Mouse (Mus musculus) left cerebral cortex, adult 11 months (tissue): ENCODE results near the gene Gsto1.

Source experiments
- DNase-seq: peaks from one replicate; pipeline ENCODE4 v3.0.0; 2022; ENCODE audit warnings: low spot score

The Gsto1 gene

DNA sequence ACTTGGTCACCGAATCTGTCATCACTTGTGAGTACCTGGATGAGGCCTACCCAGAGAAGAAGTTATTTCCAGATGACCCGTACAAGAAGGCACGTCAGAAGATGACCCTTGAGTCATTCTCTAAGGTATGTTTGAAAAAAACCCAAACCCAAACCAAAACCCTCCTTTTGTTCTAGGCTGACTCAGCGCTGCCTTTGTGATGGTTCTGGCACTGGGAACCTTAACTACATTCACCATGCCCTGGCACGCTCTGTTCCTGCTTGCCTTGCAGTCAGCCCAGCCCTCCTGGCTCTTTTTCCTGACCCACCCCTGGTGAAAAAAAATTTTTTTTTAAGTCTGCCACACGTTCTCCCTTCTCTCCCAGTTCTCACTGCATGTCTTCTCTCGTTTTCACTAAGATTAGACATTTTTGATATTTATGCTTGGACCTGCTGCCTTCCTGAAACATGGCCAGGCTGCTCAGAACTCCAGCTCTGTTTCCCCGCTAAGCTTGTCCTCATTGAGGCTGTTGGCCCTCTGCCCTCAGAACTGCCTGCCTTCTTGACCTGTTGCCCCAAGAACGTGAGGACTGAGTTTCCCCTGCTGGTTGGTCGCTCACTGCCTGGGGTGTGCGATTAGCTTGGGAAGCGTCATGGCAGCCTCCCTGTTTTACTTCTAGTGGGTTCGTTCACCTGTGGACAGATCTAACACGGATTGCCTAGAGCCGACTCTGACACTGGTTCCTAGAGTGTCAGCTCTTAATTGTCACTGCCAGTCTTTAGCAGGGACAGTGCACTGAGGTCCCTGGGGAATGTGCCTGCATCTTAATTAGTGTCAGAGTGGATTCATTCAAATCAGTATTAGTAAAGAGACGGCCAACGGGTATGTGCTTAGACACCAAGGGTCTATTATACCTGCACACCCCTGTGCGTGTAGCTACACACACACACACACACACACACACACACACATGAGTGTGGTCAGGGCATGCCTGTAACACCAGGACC lies 3.5 kb downstream of the Gsto1 start:
- DNase-seq, result no peak

DNA sequence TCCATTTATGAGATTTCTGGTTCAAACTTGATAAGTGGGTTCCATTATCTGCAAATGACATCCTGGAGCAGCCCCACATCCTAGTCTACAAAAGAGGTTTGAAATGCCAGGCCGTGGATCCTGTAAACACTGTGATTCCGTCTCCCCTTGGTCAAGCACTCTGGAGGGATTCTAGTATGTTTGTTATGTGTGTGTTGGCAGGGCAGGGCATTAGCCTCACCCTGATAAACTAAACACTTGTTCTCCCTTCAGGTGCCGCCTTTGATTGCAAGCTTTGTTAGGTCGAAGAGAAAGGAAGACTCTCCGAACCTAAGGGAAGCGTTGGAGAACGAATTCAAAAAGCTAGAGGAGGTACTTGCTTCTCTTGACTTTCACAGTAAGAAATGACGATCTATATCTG lies 4.4 kb downstream of the Gsto1 start:
- DNase-seq, result no peak

DNA sequence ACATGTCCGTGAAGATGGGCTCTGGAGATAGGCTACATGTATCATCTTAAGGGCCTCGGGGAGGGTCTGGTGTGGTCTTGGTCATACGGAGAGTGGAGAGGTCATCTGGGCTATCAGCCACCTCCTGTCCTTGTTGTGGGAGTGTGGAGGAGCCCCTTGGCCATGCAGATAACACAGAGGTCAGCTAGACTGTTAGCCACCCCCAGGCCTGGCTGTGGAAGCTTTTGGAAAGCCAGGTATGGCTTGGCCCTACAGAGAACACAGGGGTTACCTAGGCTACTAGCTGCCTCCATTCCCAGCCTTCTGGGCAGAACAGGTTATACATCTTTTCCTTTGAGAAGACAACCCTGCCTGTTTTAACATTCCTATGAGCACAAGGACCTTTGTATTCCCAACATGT lies 7.8 kb downstream of the Gsto1 start:
- DNase-seq, result no peak

DNA sequence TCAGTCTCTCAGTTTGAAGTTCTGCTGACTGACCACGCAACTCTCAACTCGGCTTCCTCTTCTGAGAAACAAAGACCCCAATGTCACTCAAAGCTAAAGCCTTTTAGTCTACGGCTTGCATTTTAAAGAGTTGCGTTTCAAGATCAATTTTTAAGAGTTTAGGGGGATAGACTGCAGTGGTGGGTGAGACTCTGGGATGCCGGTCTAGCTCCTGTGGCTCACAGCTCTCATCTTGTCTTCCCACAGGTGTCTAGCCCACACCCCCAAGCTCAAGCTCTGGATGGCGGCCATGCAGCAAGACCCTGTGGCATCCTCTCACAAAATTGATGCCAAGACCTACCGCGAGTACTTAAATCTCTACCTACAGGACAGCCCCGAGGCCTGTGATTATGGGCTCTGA lies 9.3 kb downstream of the Gsto1 start:
- DNase-seq, result no peak

DNA sequence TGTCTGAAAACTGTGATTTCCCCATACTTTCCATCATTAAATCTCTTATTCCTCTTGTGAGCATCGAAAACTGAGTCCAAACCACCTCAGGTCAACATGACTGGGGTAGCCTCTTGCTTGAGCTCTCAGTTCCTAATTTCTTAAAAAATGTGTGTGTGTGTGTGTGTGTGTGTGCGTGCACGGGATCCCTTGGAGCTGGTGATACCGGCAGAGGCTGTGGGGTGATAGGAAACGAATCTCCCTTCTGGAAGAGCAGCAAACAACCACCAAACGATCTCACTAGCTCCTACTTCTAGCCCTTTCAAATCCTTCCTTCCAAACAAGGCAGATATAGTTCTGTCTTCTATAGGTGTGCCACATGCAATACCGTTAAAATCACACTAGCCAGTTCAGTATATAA lies 10.0 kb downstream of the Gsto1 start:
- no peak for DNase-seq

DNA sequence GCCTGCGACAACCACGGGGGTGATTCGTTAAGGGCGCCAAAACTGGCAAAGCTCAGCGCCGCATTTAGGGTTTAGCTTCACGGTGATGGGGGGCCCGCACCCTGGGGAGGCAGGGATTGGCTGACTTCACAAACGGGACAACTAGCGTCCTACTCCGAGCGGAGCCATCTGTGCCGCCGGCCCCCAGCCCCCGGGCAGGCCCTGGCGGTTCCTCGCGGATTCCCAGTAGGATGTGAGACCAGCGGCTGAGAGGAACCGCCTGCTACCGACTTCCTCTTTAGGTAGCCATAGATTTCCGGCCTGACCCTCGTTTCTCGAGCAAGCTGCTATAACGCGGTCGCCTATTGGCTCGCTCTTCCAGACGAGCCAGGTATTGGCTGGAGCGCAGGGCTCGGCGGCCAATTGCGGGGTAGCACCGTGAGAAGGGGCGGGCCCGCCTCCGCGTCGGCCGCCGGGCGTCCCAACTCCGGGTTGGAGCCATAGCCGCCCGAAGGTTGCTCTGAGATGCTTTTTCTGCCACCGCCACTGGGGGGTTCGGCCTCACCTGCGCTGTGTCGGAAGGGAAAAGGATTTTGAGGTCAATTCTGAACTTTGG lies 10.7 kb downstream of the Gsto1 start, which contains the start of gene Gsto2:
Gene Gsto2, plus strand, starts transcription at position 182 of the 595 bp plus-strand sequence.
- DNase-seq, result peak; percentile 91

DNA sequence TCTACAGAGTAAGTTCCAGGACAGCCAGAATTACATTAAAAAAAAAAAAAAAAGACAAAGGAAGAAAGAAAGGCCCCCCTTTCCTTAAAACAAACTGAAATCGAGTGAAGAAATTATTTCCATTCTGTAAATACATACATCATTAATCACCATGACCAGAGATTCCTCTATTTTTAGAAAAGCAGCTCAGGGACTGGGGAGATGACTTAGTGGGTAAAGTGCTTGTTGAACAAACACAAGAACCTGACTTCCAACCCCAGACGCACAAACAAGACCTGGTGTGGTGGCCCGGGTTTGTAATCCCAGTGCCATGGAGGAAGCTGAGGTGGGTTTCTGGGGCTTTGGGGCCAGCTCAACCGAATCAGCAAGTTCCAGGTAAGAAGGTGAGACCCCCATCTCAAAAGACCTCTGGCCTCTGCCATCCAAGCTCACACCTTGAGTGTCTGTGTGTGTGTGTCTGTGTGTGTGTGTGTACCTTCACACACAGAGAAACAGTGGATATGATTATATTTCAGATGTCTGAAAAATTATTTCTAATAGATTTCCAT lies 12.9 kb downstream of the Gsto1 start:
- no peak for DNase-seq

DNA sequence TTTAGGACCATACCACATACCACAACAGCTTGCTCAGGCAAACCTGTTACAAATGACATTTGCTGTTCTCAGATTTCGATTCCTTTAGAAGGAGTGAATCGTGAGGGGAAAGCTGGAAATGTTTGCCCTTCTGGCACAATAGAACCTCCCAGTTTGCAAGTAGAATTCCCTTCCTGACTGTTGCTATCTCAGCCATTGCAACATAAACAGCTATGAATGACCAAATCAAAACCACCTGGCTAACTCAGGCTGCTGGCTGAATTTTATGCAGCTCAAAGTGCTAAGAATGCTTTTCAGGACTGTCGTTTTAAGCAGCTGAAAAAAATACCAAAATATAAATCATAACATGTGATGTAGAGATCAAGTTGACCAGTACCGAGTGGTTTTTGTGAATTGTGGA lies 14.2 kb downstream of the Gsto1 start:
- DNase-seq, result no peak

DNA sequence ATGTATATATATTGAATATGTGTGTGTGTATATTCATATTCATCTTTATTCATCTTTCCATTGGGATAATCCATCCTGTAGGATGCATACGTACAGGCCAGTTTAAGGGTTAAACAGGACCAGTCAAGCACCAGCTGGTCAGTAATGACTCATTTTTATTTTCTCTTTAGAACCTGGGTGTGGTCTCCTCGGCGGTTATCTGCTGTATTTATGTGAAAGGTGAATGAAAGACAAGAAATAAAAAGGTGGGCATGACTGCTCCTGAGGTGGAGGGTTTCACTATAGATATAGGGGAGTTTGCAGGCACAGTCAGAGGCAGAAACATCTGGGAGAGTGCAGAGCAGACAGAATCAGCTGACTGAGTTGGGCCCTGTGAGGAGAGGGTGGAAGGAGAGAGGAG lies 14.7 kb downstream of the Gsto1 start:
- no peak for DNase-seq

DNA sequence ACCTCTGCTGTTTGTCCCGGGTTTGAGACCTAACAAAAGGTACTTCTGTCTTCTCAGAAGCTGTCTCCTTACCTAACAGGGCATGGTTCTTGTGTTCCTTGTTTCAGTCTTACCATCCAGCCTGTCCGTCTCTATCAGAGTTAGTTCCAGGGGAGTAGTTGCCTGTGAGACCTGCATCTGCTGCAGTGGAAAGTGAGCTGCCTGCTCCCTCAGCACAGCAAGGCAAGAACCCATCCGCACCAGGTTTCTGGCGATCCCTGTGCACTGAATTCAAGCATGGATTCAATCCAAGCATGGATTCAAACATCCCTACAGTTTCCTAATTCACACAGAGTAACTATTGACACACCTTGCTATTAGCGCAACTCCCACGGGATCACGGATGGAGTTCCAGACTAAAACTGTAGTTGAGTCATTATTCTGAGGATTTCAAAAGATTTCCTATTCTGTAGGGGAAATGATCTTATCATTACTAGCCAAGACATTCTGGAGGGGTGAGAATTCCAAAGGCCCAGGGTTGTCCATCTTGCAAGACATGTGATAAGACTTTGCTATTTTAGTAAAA lies 15.4 kb downstream of the Gsto1 start:
- DNase-seq, result no peak

DNA sequence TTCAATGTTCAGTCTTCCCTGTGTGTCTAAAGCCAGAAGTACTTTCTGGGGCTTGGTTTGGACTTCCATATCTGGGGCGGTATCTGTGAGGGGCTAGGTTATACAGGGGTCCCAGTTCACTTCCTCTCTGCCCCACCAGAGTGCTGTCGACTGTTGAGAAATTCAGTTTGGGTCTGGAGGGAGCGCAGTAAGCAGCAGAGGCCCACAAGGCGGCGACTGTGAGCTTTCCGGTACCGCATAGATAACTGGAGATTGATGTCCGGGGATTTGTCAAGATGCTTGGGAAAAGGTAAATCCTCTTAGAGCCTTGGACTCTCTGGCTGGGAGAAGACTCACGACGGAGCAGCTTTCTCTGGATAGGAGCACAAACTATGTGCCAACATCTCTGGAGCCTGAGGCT lies 16.7 kb downstream of the Gsto1 start:
- DNase-seq, result no peak

DNA sequence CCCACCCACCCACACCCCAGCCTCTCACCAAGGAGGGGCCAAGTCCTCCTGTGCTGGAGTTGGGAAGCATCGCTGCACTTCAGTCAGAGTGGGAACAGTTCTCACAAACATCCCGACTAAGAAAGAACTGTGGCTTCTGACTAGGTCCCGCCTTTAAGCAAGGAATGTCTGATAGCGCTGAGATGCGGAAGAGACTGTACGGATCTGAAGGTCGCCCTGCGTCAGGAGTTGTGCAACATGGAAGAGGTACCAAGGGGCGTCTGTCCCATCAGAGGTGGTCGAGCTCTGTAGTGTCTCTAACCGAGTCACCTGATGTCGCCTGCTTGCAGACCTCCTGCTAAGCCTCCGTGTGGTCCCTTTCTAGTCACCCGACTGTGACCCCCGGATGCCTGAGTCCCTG lies 21.5 kb downstream of the Gsto1 start:
- no peak for DNase-seq

DNA sequence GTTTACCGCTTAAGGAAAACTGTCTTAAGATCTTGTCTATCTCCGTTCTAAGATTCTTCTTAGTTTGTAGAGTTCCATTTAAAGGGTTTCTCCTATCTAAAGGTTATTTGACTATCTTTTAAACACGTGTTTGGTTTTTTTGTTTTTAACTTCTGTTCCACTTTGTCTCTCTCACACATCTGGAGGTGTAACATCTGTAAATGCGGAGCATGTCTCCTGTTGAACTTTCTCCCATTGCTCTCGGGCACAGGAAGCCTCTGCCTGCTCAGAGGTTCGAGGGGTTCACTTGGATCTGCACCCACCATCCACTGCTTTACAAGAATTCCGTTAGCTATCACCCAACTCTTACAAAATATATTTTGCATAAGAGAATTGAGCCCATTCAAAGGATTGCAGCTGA lies 26.8 kb downstream of the Gsto1 start:
- no peak for DNase-seq

DNA sequence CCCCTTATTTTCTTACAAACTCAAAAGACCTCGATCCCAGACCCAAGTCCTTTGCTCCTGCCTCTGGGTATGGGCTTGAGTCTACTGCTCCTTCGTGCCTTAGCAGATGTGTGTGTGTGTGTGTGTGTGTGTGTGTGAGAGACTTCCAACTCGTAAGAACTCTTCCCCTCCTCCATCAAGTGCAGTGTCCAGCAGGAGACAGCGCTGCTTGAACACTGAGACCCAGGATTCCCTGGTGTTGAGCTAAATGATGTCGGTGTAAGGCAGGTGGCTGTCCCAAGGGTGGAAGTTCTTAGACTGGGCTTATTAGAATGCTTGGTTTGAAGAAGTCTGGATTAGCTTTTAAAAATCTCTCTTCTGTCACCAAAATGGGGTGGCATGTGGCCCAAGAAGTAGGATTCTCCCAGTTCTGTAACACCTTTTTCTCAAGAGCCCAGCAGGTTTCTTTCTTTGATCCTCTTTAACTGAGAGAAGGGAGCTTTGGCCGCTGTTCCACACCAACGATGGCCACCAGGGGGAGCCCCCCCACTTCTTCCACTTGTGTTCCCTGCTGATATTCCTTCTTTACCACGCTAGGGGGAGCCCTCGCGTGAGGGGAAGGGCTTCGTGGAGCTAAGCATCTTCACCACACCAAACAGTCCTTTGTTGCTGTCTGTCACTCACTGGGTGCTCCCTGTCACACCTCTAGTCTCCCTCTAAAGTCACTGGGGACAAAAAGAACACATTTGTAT lies 27.5 kb downstream of the Gsto1 start:
- peak; percentile 40 for DNase-seq

DNA sequence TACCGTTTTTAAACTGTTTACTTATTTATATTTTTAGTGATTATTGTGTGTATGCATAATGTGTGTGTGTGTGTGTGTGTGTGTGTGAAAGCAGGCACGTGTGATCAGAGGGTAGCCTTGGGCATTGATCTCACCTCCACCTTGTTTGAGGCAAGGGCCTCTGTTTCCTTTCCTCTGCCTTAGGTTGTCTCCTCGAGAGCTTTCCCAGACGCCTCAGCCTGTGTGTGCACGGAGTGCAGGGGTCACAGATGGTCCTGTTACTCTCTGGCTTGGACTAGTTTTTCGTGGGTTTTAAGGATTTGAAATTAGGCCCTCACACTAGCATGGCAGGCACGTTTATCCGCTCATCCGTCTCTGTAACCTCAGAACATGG lies 28.1 kb downstream of the Gsto1 start:
- DNase-seq, result no peak

DNA sequence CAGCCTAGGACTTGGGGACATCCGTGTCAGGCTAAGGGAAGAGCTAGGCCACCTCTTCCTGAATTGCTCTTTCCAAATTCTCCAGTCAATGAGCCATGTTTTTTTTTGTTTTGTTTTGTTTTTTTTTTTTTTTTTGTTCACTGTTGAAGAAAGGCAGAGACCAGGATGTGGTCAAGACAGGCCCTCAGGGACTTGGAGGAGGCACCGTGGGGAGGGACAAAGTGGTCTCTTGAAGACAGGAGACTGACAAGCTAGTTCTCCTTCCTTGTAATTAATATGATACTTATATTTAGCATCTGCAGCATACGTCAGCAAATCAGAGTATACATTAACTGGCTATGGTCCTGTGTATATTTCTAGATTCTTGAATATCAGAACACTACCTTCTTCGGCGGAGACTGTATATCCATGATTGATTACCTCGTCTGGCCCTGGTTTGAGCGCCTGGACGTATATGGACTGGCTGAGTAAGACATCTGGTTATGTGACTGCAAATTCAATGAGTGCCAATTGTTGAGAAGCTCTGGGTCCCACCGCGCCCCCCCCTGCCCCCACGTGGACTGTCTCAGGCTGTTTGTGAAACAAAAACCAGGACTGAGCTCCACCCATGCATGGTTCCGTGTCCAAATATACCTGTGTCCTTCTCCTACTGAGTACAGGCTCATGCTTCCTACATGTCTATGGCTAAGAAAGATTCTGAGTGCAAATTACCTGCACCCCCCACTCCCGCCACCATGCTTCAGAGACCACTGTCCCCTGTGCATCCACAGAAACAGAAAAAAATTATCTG lies 29.7 kb downstream of the Gsto1 start:
- no peak for DNase-seq

DNA sequence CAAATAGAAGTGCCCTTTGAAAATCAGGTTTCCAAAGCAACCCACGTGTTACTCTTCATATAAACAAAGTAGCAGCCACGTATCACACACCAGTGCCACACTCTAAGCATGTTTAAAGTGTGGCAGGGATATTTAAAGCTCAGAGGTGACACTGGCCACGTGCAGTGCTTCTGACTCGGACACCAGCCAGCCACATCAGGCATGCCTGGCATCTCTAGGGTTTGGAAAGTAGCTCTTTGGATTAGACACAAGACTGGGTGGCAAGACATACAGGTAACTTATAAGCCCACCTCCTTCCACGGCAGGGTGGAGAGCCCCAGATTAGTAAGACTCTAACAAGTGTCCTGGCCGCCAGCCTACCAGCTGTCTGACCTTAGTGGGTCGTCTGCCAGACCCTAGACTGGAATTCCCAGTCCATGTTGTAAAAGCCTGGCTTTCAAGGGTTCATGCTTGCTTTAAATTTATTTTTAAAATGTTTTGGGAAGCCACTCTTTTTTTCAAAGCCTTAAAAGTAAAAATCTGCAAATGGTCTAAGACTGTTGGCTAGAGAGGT lies 30.5 kb downstream of the Gsto1 start:
- no peak for DNase-seq

DNA sequence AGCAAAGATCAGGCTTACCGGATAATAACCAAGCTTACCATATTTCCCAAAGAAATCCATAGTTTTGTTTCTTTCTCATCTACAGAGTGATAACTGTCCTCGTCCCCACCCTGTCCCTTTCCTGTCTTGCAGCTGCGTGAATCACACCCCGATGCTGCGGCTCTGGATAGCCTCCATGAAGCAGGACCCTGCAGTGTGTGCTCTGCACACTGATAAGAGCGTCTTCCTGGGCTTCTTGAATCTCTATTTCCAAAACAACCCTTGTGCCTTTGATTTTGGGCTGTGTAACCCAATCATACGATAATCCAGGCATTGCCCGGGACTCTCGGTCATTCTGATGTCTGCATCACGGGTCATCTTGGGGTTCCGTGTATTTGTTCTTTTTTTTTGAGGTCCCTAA lies 31.1 kb downstream of the Gsto1 start:
- DNase-seq, result no peak

DNA sequence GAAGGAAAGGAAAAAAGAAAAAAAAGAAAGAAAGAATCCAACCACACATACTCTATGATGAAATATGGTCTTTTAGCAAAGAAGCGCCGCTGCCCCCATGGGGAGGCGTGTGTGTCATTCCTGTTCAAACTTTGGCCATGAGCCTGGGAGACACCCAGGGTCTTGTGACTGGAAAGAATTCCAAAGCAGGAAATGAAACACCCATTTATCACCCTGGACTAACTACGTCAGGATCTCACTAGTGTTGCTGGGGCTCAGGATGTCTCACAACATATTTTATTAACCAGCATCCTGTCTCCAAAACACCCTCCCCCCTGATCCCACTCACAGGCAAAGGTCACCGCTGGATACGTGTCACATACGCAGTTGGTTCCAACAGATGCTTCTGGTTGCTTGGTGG lies 31.8 kb downstream of the Gsto1 start:
- no peak for DNase-seq

DNA sequence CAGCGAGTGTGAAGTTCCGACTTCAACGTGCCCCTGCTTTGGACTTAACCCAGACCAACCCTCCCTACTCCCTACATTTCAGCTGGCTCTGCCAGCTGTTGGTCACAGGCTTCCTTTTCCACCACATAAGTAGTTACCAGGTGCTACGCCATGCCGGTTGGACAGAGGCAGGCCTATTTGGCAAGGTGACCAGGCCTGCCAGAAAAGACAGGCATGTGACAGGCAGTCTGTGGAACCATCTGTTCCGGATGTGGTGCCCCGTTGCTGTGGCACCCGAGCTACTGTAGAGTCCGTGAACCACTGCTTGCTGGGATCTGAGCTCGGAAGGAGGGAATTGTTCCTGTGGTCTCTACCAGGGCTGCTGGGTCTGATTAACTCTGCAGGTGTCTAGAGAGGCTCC lies 32.6 kb downstream of the Gsto1 start:
- DNase-seq, result no peak

DNA sequence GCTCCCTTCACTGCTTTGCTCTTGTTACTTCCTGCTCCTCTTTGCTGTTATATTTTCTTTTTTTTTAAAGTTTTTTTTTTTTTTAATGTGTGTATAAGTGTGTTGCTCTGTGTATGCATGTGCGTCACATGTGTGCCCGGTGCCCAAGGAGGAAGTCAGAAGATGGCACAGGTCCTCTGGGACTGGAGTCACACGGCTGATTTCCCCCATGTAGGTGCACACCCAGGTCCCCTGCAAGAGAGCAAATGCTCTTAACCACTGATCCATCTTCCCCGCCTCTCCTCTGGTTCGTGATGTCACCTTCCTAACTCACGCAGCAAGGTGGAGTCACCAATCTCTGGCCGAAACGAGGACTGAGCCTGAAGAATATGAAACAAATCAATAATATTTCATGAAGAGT lies 33.3 kb downstream of the Gsto1 start:
- no peak for DNase-seq
